Mouse (Mus musculus) lung, postnatal 0 days (tissue): ENCODE results near the gene Mllt6. TPM values are rescaled to one million over a fixed set of nuclear protein-coding genes. Genes with fewer than 3 reads are reported as not detected.
"Not testable (repeated sequence)": the region's sequence is repeated elsewhere in the genome, so short reads cannot be mapped to it uniquely, and the experiment has no call there.

ENCODE experiments used
- ATAC-seq: fragments of 200-750 bp; cut with Nextera tagmentation; 2 replicates; pipeline ENCODE4 v1.8.0; 2017; ENCODE audit warnings: moderate library complexity
- DNase-seq: peaks from one replicate; pipeline ENCODE4 v3.0.0-alpha.2; 2016; ENCODE audit warnings: low spot score
- H3K27ac ChIP-seq: fragments of 300-500 bp; sonication (generic); 2 replicates; pipeline ENCODE4 v1.5.1; 2014; ENCODE audit warnings: antibody characterized with exemption, mild to moderate bottlenecking, low read length, mixed read lengths
- H3K27me3 ChIP-seq: fragments of 300-500 bp; sonication (generic); replicated peaks from 2 replicates; pipeline ENCODE4 v1.6.1; 2014; ENCODE audit warnings: low read length, mixed read lengths; ENCODE audit not compliant: insufficient read depth
- H3K36me3 ChIP-seq: fragments of 300-500 bp; sonication (generic); 2 replicates; pipeline ENCODE4 v1.6.1; 2014; ENCODE audit warnings: low read length, mixed read lengths; ENCODE audit not compliant: insufficient read depth
- H3K4me1 ChIP-seq: fragments of 300-500 bp; sonication (generic); 2 replicates; pipeline ENCODE4 v1.6.1; 2014; ENCODE audit warnings: antibody characterized with exemption, low read depth, low read length, mixed read lengths; ENCODE audit not compliant: insufficient read depth
- H3K4me2 ChIP-seq: fragments of 300-500 bp; sonication (generic); replicated peaks from 2 replicates; pipeline ENCODE4 v1.6.1; 2014; ENCODE audit warnings: low read depth, mild to moderate bottlenecking, low read length, moderate library complexity, mixed read lengths
- H3K4me3 ChIP-seq: fragments of 300-500 bp; sonication (generic); 2 replicates; pipeline ENCODE4 v1.5.1; 2014; ENCODE audit warnings: low read depth, low read length
- H3K9ac ChIP-seq: fragments of 300-500 bp; sonication (generic); replicated peaks from 2 replicates; pipeline ENCODE4 v1.6.1; 2014; ENCODE audit warnings: low read depth, mild to moderate bottlenecking
- H3K9me3 ChIP-seq: fragments of 300-500 bp; sonication (generic); 2 replicates; pipeline ENCODE4 v1.6.1; 2016; ENCODE audit warnings: low read length, mixed read lengths
- CTCF ChIP-seq: IDR thresholded peaks from 2 replicates; pipeline ENCODE4 v1.5.1; 2016; ENCODE audit warnings: antibody characterized with exemption, mild to moderate bottlenecking
- EP300 ChIP-seq: IDR thresholded peaks from 2 replicates; pipeline ENCODE4 v1.6.1; 2016; ENCODE audit warnings: antibody characterized with exemption, mild to moderate bottlenecking, control low read depth
- WGBS: fragments of 180-500 bp; shearing (Covaris S2); extraction: QIAGEN DNeasy Blood & Tissue Kit; methylation state at CpG from one replicate; pipeline ENCODE4 v1.1.7; 2014; 5-methylcytosine and 5-hydroxymethylcytosine counted together
- polyA plus RNA-seq: library from polyadenylated mRNA; unstranded; fragments of >200 nt; fragmentation: Nextera tagmentation; extraction: Ambion mirVana; gene quantifications from 2 replicates; pipeline ENCODE4 v1.2.1, GENCODE M21; 2015

Mllt6 gene
- polyA plus RNA-seq, 1 experiment from 2014 or later, result 3.0 TPM

DNA sequence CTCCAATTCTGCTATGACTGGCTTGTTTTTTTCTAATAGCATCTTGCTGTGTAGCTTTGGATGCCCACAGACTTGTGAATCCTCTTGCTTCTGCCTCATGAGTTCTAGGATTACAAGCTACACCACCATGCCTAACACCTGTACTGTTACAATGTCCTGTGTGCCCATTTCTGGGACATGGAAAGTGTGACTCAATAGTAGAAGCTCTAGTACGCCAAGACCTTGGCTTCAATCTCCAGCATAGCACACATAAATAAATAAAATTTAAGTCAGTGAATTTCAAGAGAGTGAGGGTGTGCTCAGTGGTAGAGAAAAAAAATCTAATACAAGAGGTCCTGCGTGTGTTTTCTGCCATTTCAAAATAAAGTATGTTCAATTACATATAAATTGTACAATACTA, 9.0 kb upstream of the Mllt6 start:
- no peak for ATAC-seq
- Histone ChIP-seq H3K9ac (no peak overlapping the region), H3K36me3 (no peaks in the 10 kb centered on the region), H3K4me1 (no peaks in the 10 kb centered on the region), H3K4me3 (no peak overlapping the region), H3K4me2 (no peak overlapping the region), H3K9me3 (no peaks in the 10 kb centered on the region), H3K27me3 (no peaks in the 10 kb centered on the region), H3K27ac (no peak overlapping the region)
- no peak for TF ChIP-seq EP300
- no peak for TF ChIP-seq CTCF
- DNase-seq, result no peak
- WGBS, result 92% methylated on average over 2 of the region's 2 CpGs

DNA sequence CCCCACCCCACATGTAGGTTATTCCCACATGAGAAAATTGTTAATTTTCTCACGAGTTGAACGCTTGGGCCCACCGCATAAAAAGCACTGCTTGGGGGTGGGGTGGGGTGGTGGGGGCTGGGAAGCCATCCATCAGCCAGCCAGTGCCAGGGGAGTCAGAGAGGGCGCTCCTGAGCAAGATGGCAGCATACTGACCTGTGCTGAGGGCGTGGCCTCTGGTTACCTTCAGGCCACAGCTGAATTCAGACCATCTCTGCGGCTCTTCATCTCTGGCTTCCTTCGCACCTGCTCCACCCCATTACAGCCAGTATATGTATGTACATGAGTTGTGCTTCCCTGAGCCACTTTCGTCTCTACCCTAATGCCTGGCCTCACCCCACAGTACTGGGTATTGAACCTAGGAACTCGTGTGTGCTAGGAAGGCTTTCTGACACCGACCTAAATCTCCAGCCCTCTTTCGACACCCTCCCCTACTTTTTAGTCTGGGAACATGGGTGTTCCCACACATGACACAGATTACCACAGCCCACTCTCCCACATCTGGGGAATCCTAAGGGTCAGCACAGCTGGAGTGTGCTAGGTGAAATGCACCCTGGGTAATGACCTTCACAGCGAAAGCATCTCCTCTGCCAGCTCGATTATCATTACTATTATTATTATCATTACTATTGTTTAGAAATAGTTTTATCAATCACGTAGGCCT, 6.8 kb upstream of the Mllt6 start:
- ATAC-seq, result no peak
- H3K9ac ChIP-seq, result no peak overlapping the region
- WGBS, result 78% methylated on average over 14 of the region's 14 CpGs

DNA sequence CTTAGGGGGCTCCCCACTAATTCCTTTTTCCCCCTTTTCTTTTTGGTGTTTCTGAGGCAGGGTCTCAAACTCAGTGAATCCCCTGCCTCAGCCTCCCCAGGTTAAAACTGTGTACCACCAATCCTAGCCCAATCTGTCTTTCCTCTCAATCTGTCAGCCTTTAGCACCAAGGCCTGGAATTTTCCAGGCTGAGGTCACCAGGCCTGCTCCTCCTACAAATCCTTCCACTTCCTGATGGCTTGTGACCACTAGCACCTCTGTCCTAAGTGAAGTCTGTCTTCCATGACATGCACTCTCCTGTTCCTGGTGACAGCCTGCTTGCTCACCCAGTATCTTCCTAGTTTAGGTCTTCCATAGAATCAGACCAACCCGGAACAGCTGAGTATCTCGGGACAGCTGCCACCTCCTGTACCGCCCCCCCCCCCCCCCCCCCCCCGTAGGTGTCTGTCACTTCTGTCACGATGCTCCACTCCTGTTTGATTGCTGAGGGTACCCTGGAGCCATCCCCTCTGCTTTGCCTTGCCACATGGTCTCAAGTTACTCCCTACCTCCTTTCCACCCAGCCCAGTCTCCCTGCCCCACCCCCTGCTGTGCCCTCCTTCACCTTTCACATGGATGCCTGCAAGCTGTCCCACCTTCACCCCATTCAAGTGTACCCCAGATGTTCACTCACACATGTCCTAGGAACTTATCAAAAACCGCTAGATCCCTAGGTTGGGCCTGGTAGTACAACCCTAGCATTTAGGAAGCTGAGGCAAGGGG, 5.8 kb upstream of the Mllt6 start:
- 52% methylated on average over 4 of the region's 6 CpGs for WGBS
- no peaks in the 10 kb centered on the region for H3K9me3 ChIP-seq
- H3K4me1 ChIP-seq, result peaks cover 18% of the 10 kb centered on the region
- H3K4me2 ChIP-seq, result no peak overlapping the region
- H3K9ac ChIP-seq, result no peak overlapping the region
- TF ChIP-seq EP300 (no peak), CTCF (no peak)
- 0 out of 2 replicates have a peak, but pooled peaks cover 5% of the 10 kb centered on the region for H3K27me3 ChIP-seq
- ATAC-seq (no peak), DNase-seq (no peak)
- no peak overlapping the region for H3K27ac ChIP-seq
- H3K4me3 ChIP-seq, result no peak overlapping the region
- no peaks in the 10 kb centered on the region for H3K36me3 ChIP-seq

More for the DNA sequence above, 6.8 kb upstream of the Mllt6 start:
- Histone ChIP-seq H3K27me3 (no peaks in the 10 kb centered on the region), H3K4me2 (no peak overlapping the region), H3K36me3 (no peaks in the 10 kb centered on the region), H3K4me3 (no peak overlapping the region), H3K27ac (no peak overlapping the region), H3K4me1 (peaks cover 9% of the 10 kb centered on the region), H3K9me3 (no peaks in the 10 kb centered on the region)
- TF ChIP-seq EP300 (no peak), CTCF (0 out of 2 replicates have a peak, but pooled peaks have one; percentile 10)
- no peak for DNase-seq

DNA sequence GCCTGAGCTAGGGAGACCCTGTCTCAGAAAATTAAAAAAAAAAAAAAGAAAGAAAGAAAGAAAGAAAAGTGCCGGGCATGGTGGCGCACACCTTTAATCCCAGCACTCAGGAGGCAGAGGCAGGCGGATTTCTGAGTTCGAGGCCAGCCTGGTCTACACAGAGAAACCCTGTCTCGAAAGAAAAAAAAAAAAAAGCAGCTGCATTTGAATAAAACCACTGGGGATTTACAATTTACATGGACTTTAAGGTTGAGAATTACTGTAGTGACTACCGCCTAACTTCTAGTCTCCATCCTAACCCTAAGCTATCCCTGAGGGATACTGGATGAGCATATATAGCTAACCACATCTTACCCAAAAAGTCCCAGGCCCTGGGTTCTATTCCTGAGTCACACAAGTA, 5.2 kb upstream of the Mllt6 start:
- H3K27me3 ChIP-seq, H3K27ac ChIP-seq, H3K4me2 ChIP-seq, H3K4me3 ChIP-seq, H3K36me3 ChIP-seq, H3K9ac ChIP-seq, H3K9me3 ChIP-seq, DNase-seq, ATAC-seq: not testable (repeated sequence)
- WGBS, result 82% methylated on average over 6 of the region's 6 CpGs
- H3K4me1 ChIP-seq, result peaks cover 22% of the 10 kb centered on the region

DNA sequence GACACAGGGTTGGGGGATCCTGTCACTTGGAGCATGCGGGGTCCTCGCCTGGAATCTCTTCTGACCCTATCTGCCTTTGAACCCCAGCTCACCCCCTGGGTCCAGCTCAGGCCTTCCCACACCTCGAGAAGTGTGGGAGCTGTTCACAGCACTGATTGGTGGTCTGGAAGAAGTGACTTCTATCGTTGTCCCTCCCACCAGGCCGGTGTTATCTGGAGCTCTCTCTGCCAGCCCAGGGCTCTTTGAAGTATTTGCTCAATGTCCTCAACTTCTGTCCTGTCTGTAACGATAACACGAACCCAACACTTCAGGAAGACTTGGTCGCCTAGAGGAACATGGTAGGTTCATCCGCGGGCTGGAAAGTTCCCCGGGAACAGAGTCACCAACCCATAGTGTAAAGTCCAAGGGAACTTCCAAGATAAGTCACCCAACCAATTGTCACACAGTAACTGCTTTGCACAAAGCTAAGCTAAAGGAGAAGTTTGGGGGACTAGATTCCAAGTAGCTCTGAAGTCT, 4.4 kb upstream of the Mllt6 start:
- TF ChIP-seq CTCF (no peak), EP300 (no peak)
- H3K9ac ChIP-seq, result 0 out of 2 replicates have a peak overlapping the region, but pooled peaks have one; percentile 78
- no peak overlapping the region; the same call in 1 of the 2 replicates for H3K27ac ChIP-seq
- no peak for ATAC-seq
- no peaks in the 10 kb centered on the region for H3K9me3 ChIP-seq
- H3K4me2 ChIP-seq, result peak overlapping the region; percentile 81
- H3K36me3 ChIP-seq, result no peaks in the 10 kb centered on the region
- DNase-seq, result peak; percentile 8
- 42% methylated on average over 11 of the region's 11 CpGs for WGBS
- H3K27me3 ChIP-seq, result 0 out of 2 replicates have a peak, but pooled peaks cover 5% of the 10 kb centered on the region
- H3K4me1 ChIP-seq, result peaks cover 22% of the 10 kb centered on the region
- no peak overlapping the region for H3K4me3 ChIP-seq

DNA sequence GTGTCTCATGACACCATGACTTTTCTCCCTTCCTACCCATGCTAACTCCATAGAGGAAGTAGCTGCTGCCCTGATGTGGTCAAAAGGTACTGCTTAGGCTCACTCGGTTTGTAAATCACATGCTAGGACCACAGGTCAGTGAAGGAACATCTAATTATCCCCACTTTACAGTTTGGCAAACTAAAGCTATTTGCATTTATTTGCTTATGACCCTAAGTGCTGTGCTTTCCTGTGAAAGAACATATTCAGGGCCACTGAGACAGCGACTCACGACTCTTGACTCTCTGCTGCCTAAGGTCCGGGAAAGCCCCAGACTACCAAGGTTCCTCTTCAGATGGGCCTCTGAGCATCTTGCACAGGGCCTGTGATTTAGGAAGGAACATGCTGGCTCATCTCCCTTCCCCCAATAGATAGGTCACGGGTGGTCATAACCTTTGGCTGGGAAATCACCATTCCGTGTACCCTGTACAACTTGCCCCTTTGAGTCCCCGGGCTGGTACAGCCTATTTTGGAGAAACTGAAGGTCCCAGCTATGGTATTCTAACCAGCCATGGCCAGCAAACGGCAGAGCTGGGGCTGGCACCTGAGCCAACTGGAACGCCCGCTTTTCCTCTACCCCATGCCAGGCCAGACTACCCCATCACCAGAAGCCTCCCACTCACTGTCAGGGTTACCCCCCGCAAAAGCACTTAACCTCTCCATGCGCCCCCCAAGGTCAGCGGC, 3.8 kb upstream of the Mllt6 start:
- H3K4me3 ChIP-seq, result peak overlapping the region; percentile 86
- TF ChIP-seq EP300 (no peak), CTCF (no peak)
- peak overlapping the region; percentile 78 for H3K9ac ChIP-seq
- no peaks in the 10 kb centered on the region for H3K9me3 ChIP-seq
- DNase-seq, result peak; percentile 46
- H3K36me3 ChIP-seq, result no peaks in the 10 kb centered on the region
- H3K4me2 ChIP-seq, result peak overlapping the region; percentile 81
- H3K4me1 ChIP-seq, result peaks cover 22% of the 10 kb centered on the region
- WGBS, result 6% methylated on average over 13 of the region's 13 CpGs
- ATAC-seq, result no peak
- 0 out of 2 replicates have a peak, but pooled peaks cover 5% of the 10 kb centered on the region for H3K27me3 ChIP-seq
- peak overlapping the region; percentile 94 for H3K27ac ChIP-seq
